In the genomic region with DNA sequence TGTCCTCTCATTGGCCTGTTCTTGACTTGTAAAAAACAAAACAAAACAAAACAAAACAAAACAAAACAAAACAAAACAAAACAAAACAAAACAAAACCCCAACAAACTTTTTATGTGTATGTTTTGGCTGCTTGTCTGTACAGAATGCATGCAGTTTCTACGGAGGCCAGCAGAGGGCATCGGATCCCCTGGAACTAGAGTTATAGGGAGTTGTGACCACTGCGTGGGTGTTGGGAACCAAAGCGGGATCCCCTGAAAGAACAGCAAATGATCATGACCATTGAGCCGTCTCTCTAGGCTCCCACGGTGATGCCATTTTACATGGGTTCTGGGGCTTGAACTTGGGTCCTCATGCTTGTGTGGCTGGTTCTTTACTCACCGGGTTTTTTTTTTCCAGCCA, we compare ENCODE assay signal across 10 mouse cellular contexts.
DNase-seq lines count a peak whose midpoint lies in the region; ATAC-seq and TF ChIP-seq lines count a peak whose summit lies in the region.
"Had no signal": no experiment of that assay in that cellular context is flagged by ENCODE, and none has a peak within 500 bp of the region (broad histone marks: within the 10 kb centered on the region; RNA-seq: fewer than 3 reads in every experiment).

No protein-coding gene starts in this region.

- H3K4me2 ChIP-seq in kidney, embryonic 15.5 days = no peak overlapping the region
- H3K4me2 ChIP-seq in liver, postnatal 0 days (ENCODE audit: low read depth, low read length) = no peak overlapping the region
- no peak overlapping the region for H3K4me2 ChIP-seq in midbrain, embryonic 16.5 days (ENCODE audit: low read length)
- H3K4me2 ChIP-seq: embryonic facial prominence, embryonic 12.5 days; heart, embryonic 13.5 days had no signal

- H3K9ac ChIP-seq in kidney, embryonic 15.5 days = no peak overlapping the region
- H3K9ac ChIP-seq in ES-Bruce4 (ENCODE audit: low read depth, poor library complexity, severe bottlenecking) = no peak overlapping the region
- no peak overlapping the region for H3K9ac ChIP-seq in liver, postnatal 0 days (replicated peaks)
- H3K9ac ChIP-seq in midbrain, embryonic 16.5 days (ENCODE audit: low read depth, low read length) = no peak overlapping the region
- H3K9ac ChIP-seq: embryonic facial prominence, embryonic 12.5 days; heart, embryonic 13.5 days had no signal

- no peaks in the 10 kb centered on the region for H3K9me3 ChIP-seq in kidney, embryonic 15.5 days (replicated peaks)
- H3K9me3 ChIP-seq in ES-Bruce4 (replicated peaks; ENCODE audit: control insufficient read depth, insufficient read depth, low read length, poor library complexity, severe bottlenecking) = no peaks in the 10 kb centered on the region
- no peaks in the 10 kb centered on the region for H3K9me3 ChIP-seq in liver, postnatal 0 days (ENCODE audit: low read length)
- H3K9me3 ChIP-seq in midbrain, embryonic 16.5 days (replicated peaks; ENCODE audit: control insufficient read depth, low read length, poor library complexity, severe bottlenecking) = no peaks in the 10 kb centered on the region
- H3K9me3 ChIP-seq: embryonic facial prominence, embryonic 12.5 days had no signal

- H3K4me3 ChIP-seq in kidney, embryonic 15.5 days (replicated peaks) = no peak overlapping the region
- H3K4me3 ChIP-seq in ES-Bruce4 (ENCODE audit: low read depth, low read length) = no peak overlapping the region
- H3K4me3 ChIP-seq in liver, postnatal 0 days (ENCODE audit: low read depth, low read length) = no peak overlapping the region
- no peak overlapping the region for H3K4me3 ChIP-seq in midbrain, embryonic 16.5 days (ENCODE audit: low read depth, low read length)
- H3K4me3 ChIP-seq: embryonic facial prominence, embryonic 12.5 days; heart, embryonic 13.5 days had no signal

- no peak for TF ChIP-seq POLR2A in ES-Bruce4 (IDR thresholded peaks at IDR 0.05; ENCODE audit: insufficient read depth, low read length)

- no peaks in the 10 kb centered on the region for H3K27me3 ChIP-seq in kidney, embryonic 15.5 days
- no peaks in the 10 kb centered on the region; the same call in 1 of the 2 replicates for H3K27me3 ChIP-seq in ES-Bruce4 (ENCODE audit: control insufficient read depth, insufficient read depth, low read length, poor library complexity, severe bottlenecking)
- no peaks in the 10 kb centered on the region for H3K27me3 ChIP-seq in liver, postnatal 0 days (ENCODE audit: insufficient read depth, low read length)
- no peaks in the 10 kb centered on the region for H3K27me3 ChIP-seq in midbrain, embryonic 16.5 days (ENCODE audit: control insufficient read depth, insufficient read depth, low read depth, low read length)
- H3K27me3 ChIP-seq: embryonic facial prominence, embryonic 12.5 days; heart, embryonic 13.5 days had no signal

- WGBS in kidney, embryonic 15.5 days = 83% methylated on average over 7 of the region's 7 CpGs
- WGBS in liver, postnatal 0 days (ENCODE audit: insufficient replicate concordance) = 81% methylated on average over 7 of the region's 7 CpGs
- 84% methylated on average over 7 of the region's 7 CpGs for WGBS in midbrain, embryonic 16.5 days

- no peaks in the 10 kb centered on the region for H3K36me3 ChIP-seq in kidney, embryonic 15.5 days
- no peaks in the 10 kb centered on the region for H3K36me3 ChIP-seq in ES-Bruce4 (ENCODE audit: control insufficient read depth, insufficient read depth, low read length, poor library complexity, severe bottlenecking)
- H3K36me3 ChIP-seq in liver, postnatal 0 days (replicated peaks; ENCODE audit: insufficient read depth, low read length) = no peaks in the 10 kb centered on the region
- no peaks in the 10 kb centered on the region for H3K36me3 ChIP-seq in midbrain, embryonic 16.5 days (ENCODE audit: control insufficient read depth, insufficient read depth, low read length)
- H3K36me3 ChIP-seq: embryonic facial prominence, embryonic 12.5 days; heart, embryonic 13.5 days had no signal

- TF ChIP-seq CTCF in ES-Bruce4 (IDR thresholded peaks at IDR 0.05; ENCODE audit: low read depth, low read length) = peak; percentile 58
- peak; percentile 43 for TF ChIP-seq CTCF in liver, postnatal 0 days (IDR thresholded peaks at IDR 0.05; ENCODE audit: low read depth)

- no peak for ATAC-seq in kidney, embryonic 15.5 days (replicated peaks; ENCODE audit: low FRiP score)
- ATAC-seq in liver, postnatal 0 days = no peak
- ATAC-seq in midbrain, embryonic 16.5 days = no peak
- ATAC-seq: forebrain, embryonic 16.5 days had no signal

- H3K27ac ChIP-seq in kidney, embryonic 15.5 days = no peak overlapping the region
- no peak overlapping the region for H3K27ac ChIP-seq in ES-Bruce4 (ENCODE audit: insufficient read depth, low read length)
- no peak overlapping the region for H3K27ac ChIP-seq in liver, postnatal 0 days (ENCODE audit: low read depth)
- H3K27ac ChIP-seq in midbrain, embryonic 16.5 days (ENCODE audit: low read length) = no peak overlapping the region
- H3K27ac ChIP-seq: embryonic facial prominence, embryonic 12.5 days; heart, embryonic 13.5 days had no signal

- TF ChIP-seq EP300 in ES-Bruce4 (IDR thresholded peaks at IDR 0.05; ENCODE audit: insufficient read depth, low read depth, low read length) = no peak
- no peak for TF ChIP-seq EP300 in liver, postnatal 0 days (IDR thresholded peaks at IDR 0.05; ENCODE audit: low read depth)

- no peaks in the 10 kb centered on the region for H3K4me1 ChIP-seq in kidney, embryonic 15.5 days
- H3K4me1 ChIP-seq in ES-Bruce4 (ENCODE audit: control insufficient read depth, insufficient read depth, low read length) = no peaks in the 10 kb centered on the region
- H3K4me1 ChIP-seq in liver, postnatal 0 days (ENCODE audit: insufficient read depth) = no peaks in the 10 kb centered on the region
- H3K4me1 ChIP-seq in midbrain, embryonic 16.5 days (ENCODE audit: control insufficient read depth, insufficient read depth, low read length) = no peaks in the 10 kb centered on the region
- H3K4me1 ChIP-seq: embryonic facial prominence, embryonic 12.5 days; heart, embryonic 13.5 days had no signal

- DNase-seq in kidney, postnatal 10 days = peak; percentile 18
- DNase-seq in A20 (ENCODE audit: low read depth, low spot score) = peak; percentile 50
- DNase-seq in liver, postnatal 0 days = no peak
- no peak for DNase-seq in T-cell, adult 2 months (ENCODE audit: low spot score)

Comparison
In these comparisons a context has a peak if more than half of its experiments do, and no peak if none do; other contexts are left out.
1. DNase-seq: peak in kidney, postnatal 10 days (single experiment) and A20 (single experiment); none in liver, postnatal 0 days (single experiment) and T-cell, adult 2 months (single experiment).